Mouse (Mus musculus): ENCODE data around the gene Irf9.

DNA sequence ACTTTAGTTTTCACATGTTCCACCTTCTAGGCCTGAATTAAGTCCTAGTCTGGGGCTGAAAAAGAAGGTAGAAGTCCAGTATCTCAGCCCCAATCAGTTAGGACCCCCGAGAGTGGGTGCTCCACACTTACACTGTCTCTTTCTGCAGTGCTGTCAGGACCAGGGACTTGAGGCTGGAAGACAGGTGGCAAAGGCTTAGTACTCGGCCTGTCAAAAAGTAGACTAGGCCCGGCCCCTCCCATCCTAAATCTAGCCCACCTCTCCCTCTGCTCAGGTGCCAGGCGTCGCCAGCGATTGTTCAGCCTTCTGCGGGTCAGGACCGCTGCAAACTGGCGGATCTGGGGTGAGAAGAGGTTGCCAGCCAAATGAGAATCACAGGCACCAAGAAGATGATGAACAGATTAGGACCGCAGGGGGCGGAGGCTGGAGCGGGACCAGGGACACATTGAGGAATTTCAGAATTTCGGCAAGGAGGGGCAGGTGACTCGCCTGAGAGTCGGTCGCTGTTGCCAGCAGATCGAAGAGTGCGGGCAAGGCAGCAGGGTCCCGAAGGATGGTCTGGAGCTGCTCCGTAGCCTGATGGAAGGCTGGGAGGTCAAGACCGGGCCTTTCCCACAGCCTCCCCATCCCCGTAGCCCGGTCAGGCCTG, 31.6 kb downstream of the Irf9 start:
- TF ChIP-seq CTCF (conservative IDR thresholded peaks at IDR 0.05; ENCODE audit: insufficient read depth, insufficient read length, low read depth, low read length) (no peak), POLR2A (IDR thresholded peaks at IDR 0.05; ENCODE audit: low read depth, low read length) (no peak)
